Mouse (Mus musculus): ENCODE measurements around the gene Pkd1l2. TPM values are rescaled to one million over a fixed set of nuclear protein-coding genes. Genes with fewer than 3 reads are reported as not detected.

Pkd1l2 gene
- total and polyA plus RNA-seq, 2 experiments from 2014 or later = 0.01 TPM; not detected in 1

DNA sequence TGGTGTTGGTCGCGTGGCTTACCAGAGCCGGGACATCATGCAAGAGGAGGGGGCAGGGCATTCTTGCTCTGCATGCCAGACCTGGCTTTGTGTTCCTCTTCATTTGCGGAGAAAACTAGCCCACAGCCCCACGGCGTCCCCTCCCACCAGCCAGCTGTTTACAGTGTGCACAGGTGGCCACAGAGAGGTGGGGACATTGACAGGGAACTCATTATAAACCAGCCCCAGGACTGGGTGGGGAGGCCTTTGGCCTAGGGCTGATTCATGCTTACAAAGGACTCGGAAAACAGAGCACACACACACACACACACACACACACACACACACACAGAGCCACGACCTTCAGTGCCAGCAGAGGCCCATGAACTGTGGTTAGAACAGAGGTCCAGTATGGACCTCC lies 30.0 kb upstream of the Pkd1l2 start:
- no peak overlapping the region for H3K27ac ChIP-seq (ENCODE audit: low read depth)
- WGBS = 59% methylated on average over 8 of the region's 8 CpGs
- H3K27me3 ChIP-seq (ENCODE audit: control insufficient read depth, insufficient read depth, low read length) = no peaks in the 10 kb centered on the region
- peaks cover 9% of the 10 kb centered on the region; the same call in 1 of the 2 replicates for H3K4me1 ChIP-seq (ENCODE audit: control insufficient read depth, insufficient read depth)
- TF ChIP-seq CTCF (IDR thresholded peaks at IDR 0.05; ENCODE audit: low read depth) (no peak), EP300 (IDR thresholded peaks at IDR 0.05; ENCODE audit: low read depth) (no peak)
- H3K4me3 ChIP-seq (ENCODE audit: low read depth, low read length) = no peak overlapping the region
- no peak overlapping the region for H3K4me2 ChIP-seq (ENCODE audit: low read depth, low read length)
- H3K36me3 ChIP-seq (replicated peaks; ENCODE audit: control insufficient read depth, insufficient read depth, low read length) = no peaks in the 10 kb centered on the region
- no peak for DNase-seq (ENCODE audit: low spot score)
- no peak overlapping the region for H3K9ac ChIP-seq (replicated peaks; ENCODE audit: low read depth, low read length)
- no peaks in the 10 kb centered on the region for H3K9me3 ChIP-seq (replicated peaks; ENCODE audit: control insufficient read depth, low read length)
- ATAC-seq (ENCODE audit: insufficient read depth, low read depth) = no peak

DNA sequence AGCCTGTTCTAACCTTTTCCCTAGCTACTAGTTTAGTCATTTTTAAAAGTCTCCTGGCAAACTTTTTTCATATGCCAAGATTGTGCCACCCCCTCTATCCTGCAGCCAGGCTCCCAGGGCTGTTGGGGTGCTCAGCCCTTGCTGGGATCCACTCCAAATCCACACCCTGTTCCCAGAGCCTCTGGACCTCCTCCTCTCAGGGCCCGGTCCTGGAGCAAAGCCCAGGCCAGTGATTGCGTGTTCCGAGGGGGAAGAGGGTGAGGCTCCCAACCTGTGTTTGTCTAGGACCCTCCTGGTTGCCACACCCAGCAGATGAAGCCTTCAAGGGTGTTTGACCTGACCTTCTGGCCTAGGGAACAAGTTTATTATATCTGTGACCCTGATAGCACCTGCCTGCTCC lies 29.4 kb upstream of the Pkd1l2 start:
- DNase-seq (ENCODE audit: low spot score) = no peak
- no peaks in the 10 kb centered on the region for H3K36me3 ChIP-seq (replicated peaks; ENCODE audit: control insufficient read depth, insufficient read depth, low read length)
- no peak overlapping the region for H3K9ac ChIP-seq (replicated peaks; ENCODE audit: low read depth, low read length)
- no peak for ATAC-seq (ENCODE audit: insufficient read depth, low read depth)
- no peaks in the 10 kb centered on the region for H3K9me3 ChIP-seq (replicated peaks; ENCODE audit: control insufficient read depth, low read length)
- no peak overlapping the region for H3K27ac ChIP-seq (ENCODE audit: low read depth)
- no peak overlapping the region for H3K4me2 ChIP-seq (ENCODE audit: low read depth, low read length)
- WGBS = 47% methylated on average over 3 of the region's 3 CpGs
- peaks cover 9% of the 10 kb centered on the region; the same call in 1 of the 2 replicates for H3K4me1 ChIP-seq (ENCODE audit: control insufficient read depth, insufficient read depth)
- H3K27me3 ChIP-seq (ENCODE audit: control insufficient read depth, insufficient read depth, low read length) = no peaks in the 10 kb centered on the region
- H3K4me3 ChIP-seq (ENCODE audit: low read depth, low read length) = no peak overlapping the region
- TF ChIP-seq EP300 (IDR thresholded peaks at IDR 0.05; ENCODE audit: low read depth) (no peak), CTCF (IDR thresholded peaks at IDR 0.05; ENCODE audit: low read depth) (no peak)

DNA sequence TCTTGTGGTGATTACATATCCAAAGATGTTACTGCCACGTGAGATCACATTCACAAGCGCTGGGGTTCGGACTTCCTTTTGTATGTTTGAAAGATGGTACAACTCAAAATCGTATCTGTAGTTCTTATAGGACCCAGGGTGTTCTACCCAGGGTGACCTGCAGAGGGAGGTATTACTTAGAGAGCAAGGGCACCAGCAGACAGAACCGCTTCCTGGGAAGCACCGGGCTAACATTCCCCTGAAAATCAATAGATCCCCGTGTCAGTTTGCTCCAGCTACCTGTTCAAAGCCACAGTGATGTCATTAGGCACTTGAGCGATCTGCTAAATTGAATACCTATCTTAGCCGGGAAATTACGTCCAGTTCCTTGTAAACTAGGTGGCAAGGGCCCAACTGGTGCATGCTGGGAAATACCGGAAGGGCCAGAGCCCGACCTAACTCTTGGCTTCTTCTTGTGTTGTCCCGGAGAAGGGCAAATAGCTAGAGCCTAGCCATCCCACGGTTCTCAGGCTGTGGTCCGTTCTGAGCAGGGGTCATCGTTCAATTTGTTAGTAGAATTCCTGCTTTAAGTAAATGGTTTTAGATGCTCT lies 27.6 kb upstream of the Pkd1l2 start:
- ATAC-seq (ENCODE audit: insufficient read depth, low read depth) (no peak), DNase-seq (ENCODE audit: low spot score) (no peak)
- no peaks in the 10 kb centered on the region for H3K27me3 ChIP-seq (ENCODE audit: control insufficient read depth, insufficient read depth, low read length)
- H3K36me3 ChIP-seq (replicated peaks; ENCODE audit: control insufficient read depth, insufficient read depth, low read length) = no peaks in the 10 kb centered on the region
- WGBS = 52% methylated on average over 16 of the region's 16 CpGs
- H3K4me3 ChIP-seq (ENCODE audit: low read depth, low read length) = no peak overlapping the region
- no peak overlapping the region for H3K9ac ChIP-seq (replicated peaks; ENCODE audit: low read depth, low read length)
- H3K4me2 ChIP-seq (ENCODE audit: low read depth, low read length) = peak overlapping the region; percentile 31; the same call in 1 of the 2 replicates
- no peak overlapping the region for H3K27ac ChIP-seq (ENCODE audit: low read depth)
- TF ChIP-seq CTCF (IDR thresholded peaks at IDR 0.05; ENCODE audit: low read depth) (peak; percentile 57), EP300 (IDR thresholded peaks at IDR 0.05; ENCODE audit: low read depth) (no peak)
- no peaks in the 10 kb centered on the region for H3K4me1 ChIP-seq (ENCODE audit: control insufficient read depth, insufficient read depth)
- no peaks in the 10 kb centered on the region for H3K9me3 ChIP-seq (replicated peaks; ENCODE audit: control insufficient read depth, low read length)

DNA sequence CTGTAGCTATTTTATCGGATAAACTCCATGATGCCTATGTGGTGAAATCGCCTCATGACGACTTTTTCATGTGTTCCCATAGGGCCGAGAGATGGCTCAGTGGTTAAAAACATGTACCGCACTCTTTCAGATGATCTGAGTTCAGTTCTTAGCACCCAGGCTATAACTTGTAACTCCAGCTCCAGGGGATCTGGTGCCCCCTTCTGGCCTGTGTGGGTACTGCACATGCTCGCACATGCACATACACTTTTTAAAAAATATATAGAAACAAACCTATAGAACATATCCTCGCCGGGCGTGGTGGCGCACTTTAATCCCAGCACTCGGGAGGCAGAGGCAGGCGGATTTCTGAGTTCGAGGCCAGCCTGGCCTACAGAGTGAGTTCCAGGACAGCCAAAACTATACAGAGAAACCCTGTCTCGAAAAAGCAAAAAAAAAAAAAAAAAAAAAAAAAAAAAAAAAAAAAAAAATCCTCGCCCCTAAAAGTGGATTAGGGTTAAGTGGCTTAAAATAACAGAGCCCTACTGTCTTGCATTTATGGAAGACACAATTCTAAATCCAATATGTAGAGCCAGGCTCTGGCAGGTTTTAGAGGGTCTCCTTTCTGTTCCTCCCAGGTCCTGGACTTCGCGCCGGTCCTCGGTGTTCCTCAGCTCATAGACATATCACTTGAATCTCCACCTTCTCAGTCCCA lies 26.9 kb upstream of the Pkd1l2 start:
- Histone ChIP-seq H3K9me3 (replicated peaks; ENCODE audit: control insufficient read depth, low read length) (no peaks in the 10 kb centered on the region), H3K9ac (replicated peaks; ENCODE audit: low read depth, low read length) (no peak overlapping the region), H3K36me3 (replicated peaks; ENCODE audit: control insufficient read depth, insufficient read depth, low read length) (no peaks in the 10 kb centered on the region), H3K4me2 (ENCODE audit: low read depth, low read length) (no peak overlapping the region), H3K27me3 (ENCODE audit: control insufficient read depth, insufficient read depth, low read length) (no peaks in the 10 kb centered on the region), H3K27ac (ENCODE audit: low read depth) (no peak overlapping the region), H3K4me1 (ENCODE audit: control insufficient read depth, insufficient read depth) (no peaks in the 10 kb centered on the region), H3K4me3 (ENCODE audit: low read depth, low read length) (no peak overlapping the region)
- peak; percentile 7; the same call in 1 of the 2 replicates for TF ChIP-seq CTCF (IDR thresholded peaks at IDR 0.05; ENCODE audit: low read depth)
- no peak for TF ChIP-seq EP300 (IDR thresholded peaks at IDR 0.05; ENCODE audit: low read depth)
- WGBS = 91% methylated on average over 19 of the region's 19 CpGs
- ATAC-seq (ENCODE audit: insufficient read depth, low read depth) = no peak
- DNase-seq (ENCODE audit: low spot score) = no peak

DNA sequence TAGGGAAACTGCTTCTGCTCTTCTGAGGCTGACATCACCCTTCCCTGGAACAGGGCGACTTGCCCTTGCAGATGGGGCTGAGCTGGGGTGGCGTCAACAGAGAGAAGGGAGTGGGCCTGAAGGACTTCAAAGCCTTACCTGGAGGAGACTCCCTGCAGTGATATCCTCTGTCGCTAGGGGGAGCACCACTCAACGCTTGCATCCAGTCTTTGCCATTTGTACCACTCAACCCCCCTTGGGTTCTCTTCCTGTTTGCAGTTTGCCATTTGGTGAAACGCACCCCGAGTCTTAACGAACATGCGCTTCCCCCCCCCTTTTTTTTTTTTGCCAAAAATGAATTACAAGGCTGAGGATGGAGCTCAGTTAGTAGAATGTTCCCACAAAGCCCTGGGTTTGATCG lies 25.3 kb upstream of the Pkd1l2 start:
- 16% methylated on average over 9 of the region's 9 CpGs for WGBS
- TF ChIP-seq EP300 (IDR thresholded peaks at IDR 0.05; ENCODE audit: low read depth) = no peak
- peak; percentile 74 for TF ChIP-seq CTCF (IDR thresholded peaks at IDR 0.05; ENCODE audit: low read depth)
- Histone ChIP-seq H3K4me2 (ENCODE audit: low read depth, low read length) (no peak overlapping the region), H3K36me3 (replicated peaks; ENCODE audit: control insufficient read depth, insufficient read depth, low read length) (no peaks in the 10 kb centered on the region), H3K27ac (ENCODE audit: low read depth) (no peak overlapping the region), H3K4me3 (ENCODE audit: low read depth, low read length) (no peak overlapping the region), H3K27me3 (ENCODE audit: control insufficient read depth, insufficient read depth, low read length) (no peaks in the 10 kb centered on the region), H3K4me1 (ENCODE audit: control insufficient read depth, insufficient read depth) (no peaks in the 10 kb centered on the region), H3K9ac (replicated peaks; ENCODE audit: low read depth, low read length) (no peak overlapping the region), H3K9me3 (replicated peaks; ENCODE audit: control insufficient read depth, low read length) (no peaks in the 10 kb centered on the region; the same call in 1 of the 2 replicates)
- ATAC-seq (ENCODE audit: insufficient read depth, low read depth) (0 out of 2 replicates have a peak, but pooled peaks have one; percentile 17), DNase-seq (ENCODE audit: low spot score) (peak; percentile 30)

All from heart, postnatal 0 days (tissue).